Mouse (Mus musculus): ENCODE data around the gene Kcnn1. TPM values are rescaled to one million over a fixed set of nuclear protein-coding genes. Genes with fewer than 3 reads are reported as not detected.

Kcnn1 gene
- polyA plus RNA-seq (2012; ENCODE audit: insufficient read depth, low replicate concordance), result 3.4 and 11.8 TPM in 2 replicates

- H3K4me1 ChIP-seq, result peaks cover 68% of the 10 kb centered on the region
- peaks cover 64% of the 10 kb centered on the region for H3K27me3 ChIP-seq (replicated peaks)
- no peaks in the 10 kb centered on the region for H3K9me3 ChIP-seq
- peaks cover 8% of the 10 kb centered on the region for H3K36me3 ChIP-seq (replicated peaks; ENCODE audit: low read length)
- peak within 1 kb of the TSS; percentile 94 for H3K4me3 ChIP-seq (replicated peaks)
- no peak for TF ChIP-seq GATA1 (IDR thresholded peaks at IDR 0.05; ENCODE audit: borderline replicate concordance, low read length)
- TF ChIP-seq FLI1 (IDR thresholded peaks at IDR 0.05; ENCODE audit: low read length), result no peak
Observed at GRCm38 (mm10) chr8:70862824-70863641, at the start of gene Kcnn1. TSS of gene Kcnn1 (minus strand) at chr8:70863258.

DNA sequence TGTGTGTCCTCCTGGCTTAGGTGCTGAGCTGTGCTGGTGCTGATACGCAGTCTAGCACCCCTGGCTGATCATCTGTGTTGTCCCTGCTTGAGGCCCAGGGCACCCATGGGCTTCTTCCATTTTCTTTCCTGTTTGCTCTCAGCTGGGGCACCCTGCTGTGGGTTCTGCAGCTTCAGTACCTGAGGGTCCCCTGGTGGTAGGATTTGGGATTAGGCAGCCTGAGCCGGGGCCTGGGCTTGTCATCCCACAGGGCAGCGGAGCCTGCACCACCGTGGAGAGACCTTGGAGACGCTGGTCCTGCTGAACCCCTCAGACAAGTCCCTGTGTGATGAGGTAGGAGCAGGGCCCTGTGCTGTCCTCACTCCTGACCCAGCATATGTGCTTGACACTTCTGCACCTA is 48.5 kb upstream of the Kcnn1 start:
- H3K9me3 ChIP-seq, result no peaks in the 10 kb centered on the region
- peaks cover 68% of the 10 kb centered on the region for H3K36me3 ChIP-seq (replicated peaks; ENCODE audit: low read length)
- peaks cover 52% of the 10 kb centered on the region for H3K4me1 ChIP-seq
- TF ChIP-seq FLI1 (IDR thresholded peaks at IDR 0.05; ENCODE audit: low read length), result no peak
- TF ChIP-seq GATA1 (IDR thresholded peaks at IDR 0.05; ENCODE audit: borderline replicate concordance, low read length), result no peak
- H3K4me3 ChIP-seq (replicated peaks), result peak overlapping the region; percentile 17
- no peaks in the 10 kb centered on the region for H3K27me3 ChIP-seq (replicated peaks)

GRCm38 (mm10) chr8:70907518-70907917 is 44.5 kb upstream of the Kcnn1 start:
- TF ChIP-seq FLI1 (IDR thresholded peaks at IDR 0.05; ENCODE audit: low read length), result no peak
- TF ChIP-seq GATA1 (IDR thresholded peaks at IDR 0.05; ENCODE audit: borderline replicate concordance, low read length), result no peak
- Histone ChIP-seq H3K27me3 (replicated peaks) (no peaks in the 10 kb centered on the region), H3K4me1 (peaks cover 65% of the 10 kb centered on the region), H3K36me3 (replicated peaks; ENCODE audit: low read length) (peaks cover 27% of the 10 kb centered on the region), H3K9me3 (no peaks in the 10 kb centered on the region), H3K4me3 (replicated peaks) (no peak overlapping the region)

DNA sequence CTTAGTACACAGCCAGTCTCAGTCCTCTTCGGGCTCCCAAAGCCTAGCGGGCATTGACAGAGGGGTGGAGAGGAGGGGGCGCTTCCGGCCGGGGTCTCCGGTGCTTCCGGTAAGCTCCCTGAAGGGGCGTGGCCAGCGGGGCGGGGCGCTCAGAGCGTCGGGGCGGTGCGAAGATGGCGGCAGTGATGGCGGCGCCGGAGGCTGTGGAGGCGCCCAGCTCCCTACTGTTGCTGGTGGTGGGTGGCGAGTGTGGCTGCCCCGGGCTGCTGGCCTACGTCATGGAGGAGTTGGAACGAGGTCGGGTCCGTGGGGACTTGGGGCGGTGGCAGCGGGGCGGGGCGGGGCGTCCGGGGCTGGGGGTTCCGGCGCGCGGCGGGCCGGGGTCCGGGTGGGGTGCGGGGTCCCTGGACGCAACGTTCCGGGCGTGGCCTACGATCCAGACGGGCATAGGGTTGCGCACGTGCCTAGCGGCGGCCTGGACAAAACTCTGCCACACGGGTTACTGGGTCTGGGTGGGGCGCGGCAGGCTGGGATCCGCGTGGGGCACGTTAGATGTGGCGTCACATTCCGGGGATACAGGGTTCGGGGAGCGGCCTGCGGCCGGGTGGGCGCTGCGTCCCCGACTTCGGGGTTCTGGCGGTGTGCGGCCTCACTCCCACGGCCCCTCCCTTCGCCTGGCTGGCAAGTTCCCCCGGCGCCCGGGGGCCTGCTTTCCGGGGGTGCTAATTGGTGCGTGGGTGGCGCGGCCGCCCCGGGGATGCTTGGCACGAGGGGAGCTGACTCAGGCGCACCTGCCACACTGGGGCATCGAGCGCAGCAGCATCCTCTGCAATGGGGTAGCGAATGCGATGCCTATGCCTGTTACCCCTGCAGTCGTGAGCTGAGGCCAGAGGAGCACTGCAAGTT is 43.0 kb upstream of the Kcnn1 start, which contains the start of gene Map1s:
Gene Map1s, plus strand, starts transcription at position 102 of the 906 bp plus-strand sequence.
- H3K9me3 ChIP-seq, result no peaks in the 10 kb centered on the region

GRCm38 (mm10) chr8:70905463-70905830 is 42.4 kb upstream of the Kcnn1 start:
- peak overlapping the region; percentile 98 for H3K4me3 ChIP-seq (replicated peaks)
- peaks cover 6% of the 10 kb centered on the region for H3K36me3 ChIP-seq (replicated peaks; ENCODE audit: low read length)
- H3K9me3 ChIP-seq, result no peaks in the 10 kb centered on the region
- no peaks in the 10 kb centered on the region for H3K27me3 ChIP-seq (replicated peaks)
- H3K4me1 ChIP-seq, result peaks cover 52% of the 10 kb centered on the region
- TF ChIP-seq FLI1 (IDR thresholded peaks at IDR 0.05; ENCODE audit: low read length), result no peak

More for the DNA sequence above, 43.0 kb upstream of the Kcnn1 start, which contains the start of gene Map1s:
- Histone ChIP-seq H3K4me1 (peaks cover 58% of the 10 kb centered on the region), H3K4me3 (replicated peaks) (peak within 1 kb of the TSS; percentile 98), H3K27me3 (replicated peaks) (no peaks in the 10 kb centered on the region), H3K36me3 (replicated peaks; ENCODE audit: low read length) (peaks cover 12% of the 10 kb centered on the region)
- no peak; the same call in 1 of the 2 replicates for TF ChIP-seq FLI1 (IDR thresholded peaks at IDR 0.05; ENCODE audit: low read length)
- TF ChIP-seq GATA1 (IDR thresholded peaks at IDR 0.05; ENCODE audit: borderline replicate concordance, low read length), result no peak

DNA sequence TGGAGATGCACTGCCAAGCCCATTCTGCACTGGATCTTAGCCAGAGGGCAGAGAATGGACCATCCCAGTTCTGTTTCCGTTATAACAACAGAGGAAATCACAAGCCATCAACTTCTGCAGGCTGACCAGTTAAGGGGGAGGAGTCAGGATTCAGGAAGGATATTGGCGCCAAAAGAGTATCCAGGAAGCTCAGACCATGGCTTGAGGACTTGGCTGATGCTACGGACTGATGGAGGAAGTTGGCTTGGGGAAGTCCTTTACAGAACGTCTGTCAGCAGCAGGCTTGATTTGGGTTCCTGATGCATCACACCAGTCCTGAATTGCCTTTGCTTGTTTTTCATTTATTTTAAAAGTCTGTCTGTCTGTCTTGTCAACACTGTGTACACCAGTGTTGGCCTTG is 41.5 kb upstream of the Kcnn1 start:
- no peak for TF ChIP-seq FLI1 (IDR thresholded peaks at IDR 0.05; ENCODE audit: low read length)
- no peak for TF ChIP-seq GATA1 (IDR thresholded peaks at IDR 0.05; ENCODE audit: borderline replicate concordance, low read length)
- Histone ChIP-seq H3K9me3 (no peaks in the 10 kb centered on the region), H3K27me3 (replicated peaks) (no peaks in the 10 kb centered on the region), H3K4me3 (replicated peaks) (peak overlapping the region; percentile 71), H3K4me1 (peaks cover 52% of the 10 kb centered on the region), H3K36me3 (replicated peaks; ENCODE audit: low read length) (peaks cover 5% of the 10 kb centered on the region)

GRCm38 (mm10) chr8:70903582-70903981 is 40.5 kb upstream of the Kcnn1 start:
- TF ChIP-seq FLI1 (IDR thresholded peaks at IDR 0.05; ENCODE audit: low read length) (no peak), GATA1 (IDR thresholded peaks at IDR 0.05; ENCODE audit: borderline replicate concordance, low read length) (no peak)
- H3K4me3 ChIP-seq (replicated peaks), result no peak overlapping the region
- H3K27me3 ChIP-seq (replicated peaks), result no peaks in the 10 kb centered on the region
- no peaks in the 10 kb centered on the region for H3K9me3 ChIP-seq
- no peaks in the 10 kb centered on the region for H3K36me3 ChIP-seq (replicated peaks; ENCODE audit: low read length)
- H3K4me1 ChIP-seq, result peaks cover 57% of the 10 kb centered on the region

DNA sequence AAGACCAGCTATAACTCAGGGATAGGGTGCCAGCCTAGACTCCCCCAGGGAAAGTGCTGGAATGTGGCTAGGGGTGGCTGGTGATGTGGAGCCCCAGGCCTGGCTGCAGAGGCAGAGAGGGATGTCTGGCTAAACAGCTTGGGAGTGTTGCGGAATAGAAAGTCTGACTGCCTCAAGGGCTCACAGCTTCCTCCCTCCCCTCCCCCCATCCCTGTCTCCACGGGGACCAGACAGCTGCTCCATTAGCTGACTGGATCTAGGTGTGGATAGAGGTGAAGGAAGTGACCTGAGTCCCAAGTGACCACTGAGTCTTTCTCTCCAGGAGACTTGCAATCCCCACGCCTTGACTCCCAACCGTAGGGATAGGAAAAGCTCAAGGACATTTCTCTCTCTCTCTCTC is 40.1 kb upstream of the Kcnn1 start:
- H3K27me3 ChIP-seq (replicated peaks), result no peaks in the 10 kb centered on the region
- H3K36me3 ChIP-seq (replicated peaks; ENCODE audit: low read length), result no peaks in the 10 kb centered on the region
- TF ChIP-seq FLI1 (IDR thresholded peaks at IDR 0.05; ENCODE audit: low read length), result no peak
- no peak for TF ChIP-seq GATA1 (IDR thresholded peaks at IDR 0.05; ENCODE audit: borderline replicate concordance, low read length)
- H3K4me1 ChIP-seq, result peaks cover 62% of the 10 kb centered on the region
- H3K9me3 ChIP-seq, result no peaks in the 10 kb centered on the region
- peak overlapping the region; percentile 1 for H3K4me3 ChIP-seq (replicated peaks)

DNA sequence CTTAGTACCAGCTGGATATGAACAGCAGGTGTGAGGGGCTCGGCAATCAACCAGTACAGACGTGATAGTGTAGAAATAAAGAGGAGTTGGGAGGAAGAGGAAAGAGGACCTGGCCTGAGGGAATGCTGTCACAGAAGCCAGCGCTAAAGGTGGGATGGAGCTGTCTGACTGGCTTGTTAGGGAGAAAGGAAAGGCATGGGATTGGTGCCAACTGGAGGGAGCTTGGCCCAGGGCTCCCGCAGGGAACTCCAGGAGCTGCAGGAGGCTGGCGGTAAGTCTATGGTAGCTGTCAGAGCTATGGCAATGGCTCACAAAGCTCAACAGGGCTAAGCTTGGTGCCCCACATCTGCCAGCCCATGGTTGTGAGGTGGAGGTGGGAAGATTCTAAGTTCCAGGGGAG is 39.2 kb upstream of the Kcnn1 start:
- H3K36me3 ChIP-seq (replicated peaks; ENCODE audit: low read length), result no peaks in the 10 kb centered on the region
- peaks cover 59% of the 10 kb centered on the region for H3K4me1 ChIP-seq
- H3K9me3 ChIP-seq, result no peaks in the 10 kb centered on the region
- no peaks in the 10 kb centered on the region for H3K27me3 ChIP-seq (replicated peaks)
- no peak for TF ChIP-seq FLI1 (IDR thresholded peaks at IDR 0.05; ENCODE audit: low read length)
- H3K4me3 ChIP-seq (replicated peaks), result no peak overlapping the region
